Mouse (Mus musculus): Measurements from ENCODE around the gene Txnrd2. TPM values are rescaled to one million over a fixed set of nuclear protein-coding genes. Genes with fewer than 3 reads are reported as not detected.
A peak's percentile ranks its signal among the peaks of the same experiment; 100 is the strongest.

Txnrd2 gene
- polyA plus RNA-seq, 1 experiment from 2014 or later, result 20.4 TPM

GRCm38 (mm10) chr16:18418756-18419602 is 7.2 kb upstream of the Txnrd2 start:
- Histone ChIP-seq H3K27ac (ENCODE audit: low read depth, low read length) (no peak overlapping the region), H3K36me3 (ENCODE audit: control insufficient read depth, insufficient read depth, low read length) (no peaks in the 10 kb centered on the region; the same call in 1 of the 2 replicates), H3K4me3 (ENCODE audit: low read depth, low read length) (no peak overlapping the region), H3K4me1 (ENCODE audit: control insufficient read depth, insufficient read depth, low read length) (no peaks in the 10 kb centered on the region), H3K9ac (ENCODE audit: low read length) (no peak overlapping the region), H3K4me2 (ENCODE audit: low read depth) (no peak overlapping the region), H3K27me3 (ENCODE audit: control insufficient read depth, insufficient read depth, low read length) (no peaks in the 10 kb centered on the region), H3K9me3 (ENCODE audit: control insufficient read depth, low read length) (no peaks in the 10 kb centered on the region)
- ATAC-seq (ENCODE audit: insufficient read depth, low FRiP score, low TSS enrichment), result no peak
- 90% methylated on average over 4 of the region's 4 CpGs for WGBS
- no peak for DNase-seq (ENCODE audit: low spot score)

DNA sequence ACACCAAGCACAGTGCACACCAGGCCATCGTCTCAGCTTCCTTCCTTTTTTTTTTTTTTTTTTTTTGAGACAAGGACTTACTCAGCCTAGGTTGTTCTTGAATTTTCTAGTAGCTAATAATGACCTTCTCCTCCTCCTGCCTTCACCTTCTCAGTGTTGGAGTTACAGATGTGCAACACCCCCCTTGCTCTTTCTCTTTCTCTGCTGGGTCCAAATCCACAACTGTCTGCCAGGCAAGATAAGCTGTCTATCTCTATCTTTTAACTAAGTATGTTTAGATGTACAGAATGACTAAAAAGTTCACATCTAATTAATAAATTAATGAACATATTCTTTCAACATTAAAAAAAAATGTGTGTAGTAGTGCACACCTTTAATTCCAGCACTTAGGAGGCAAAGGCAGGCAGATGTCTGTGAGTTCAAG is 6.6 kb upstream of the Txnrd2 start:
- no peaks in the 10 kb centered on the region; the same call in 1 of the 2 replicates for H3K36me3 ChIP-seq (ENCODE audit: control insufficient read depth, insufficient read depth, low read length)
- H3K4me1 ChIP-seq (ENCODE audit: control insufficient read depth, insufficient read depth, low read length), result no peaks in the 10 kb centered on the region
- H3K4me2 ChIP-seq (ENCODE audit: low read depth), result no peak overlapping the region

GRCm38 (mm10) chr16:18420571-18420970 is 5.6 kb upstream of the Txnrd2 start:
- WGBS, result 69% methylated on average over 3 of the region's 3 CpGs
- Histone ChIP-seq H3K4me2 (ENCODE audit: low read depth) (no peak overlapping the region), H3K27ac (ENCODE audit: low read depth, low read length) (no peak overlapping the region), H3K27me3 (ENCODE audit: control insufficient read depth, insufficient read depth, low read length) (no peaks in the 10 kb centered on the region), H3K4me1 (ENCODE audit: control insufficient read depth, insufficient read depth, low read length) (peaks cover 4% of the 10 kb centered on the region), H3K9ac (ENCODE audit: low read length) (no peak overlapping the region), H3K4me3 (ENCODE audit: low read depth, low read length) (no peak overlapping the region), H3K9me3 (ENCODE audit: control insufficient read depth, low read length) (no peaks in the 10 kb centered on the region), H3K36me3 (ENCODE audit: control insufficient read depth, insufficient read depth, low read length) (no peaks in the 10 kb centered on the region; the same call in 1 of the 2 replicates)
- DNase-seq (ENCODE audit: low spot score) (no peak), ATAC-seq (ENCODE audit: insufficient read depth, low FRiP score, low TSS enrichment) (no peak)

More for the DNA sequence above, 6.6 kb upstream of the Txnrd2 start:
- ATAC-seq (ENCODE audit: insufficient read depth, low FRiP score, low TSS enrichment) (no peak), DNase-seq (ENCODE audit: low spot score) (no peak)
- H3K9ac ChIP-seq (ENCODE audit: low read length), result no peak overlapping the region
- H3K27me3 ChIP-seq (ENCODE audit: control insufficient read depth, insufficient read depth, low read length), result no peaks in the 10 kb centered on the region
- no peaks in the 10 kb centered on the region for H3K9me3 ChIP-seq (ENCODE audit: control insufficient read depth, low read length)
- H3K4me3 ChIP-seq (ENCODE audit: low read depth, low read length), result no peak overlapping the region
- H3K27ac ChIP-seq (ENCODE audit: low read depth, low read length), result no peak overlapping the region
- 75% methylated on average over 1 of the region's 1 CpGs for whole genome bisulfite sequencing

DNA sequence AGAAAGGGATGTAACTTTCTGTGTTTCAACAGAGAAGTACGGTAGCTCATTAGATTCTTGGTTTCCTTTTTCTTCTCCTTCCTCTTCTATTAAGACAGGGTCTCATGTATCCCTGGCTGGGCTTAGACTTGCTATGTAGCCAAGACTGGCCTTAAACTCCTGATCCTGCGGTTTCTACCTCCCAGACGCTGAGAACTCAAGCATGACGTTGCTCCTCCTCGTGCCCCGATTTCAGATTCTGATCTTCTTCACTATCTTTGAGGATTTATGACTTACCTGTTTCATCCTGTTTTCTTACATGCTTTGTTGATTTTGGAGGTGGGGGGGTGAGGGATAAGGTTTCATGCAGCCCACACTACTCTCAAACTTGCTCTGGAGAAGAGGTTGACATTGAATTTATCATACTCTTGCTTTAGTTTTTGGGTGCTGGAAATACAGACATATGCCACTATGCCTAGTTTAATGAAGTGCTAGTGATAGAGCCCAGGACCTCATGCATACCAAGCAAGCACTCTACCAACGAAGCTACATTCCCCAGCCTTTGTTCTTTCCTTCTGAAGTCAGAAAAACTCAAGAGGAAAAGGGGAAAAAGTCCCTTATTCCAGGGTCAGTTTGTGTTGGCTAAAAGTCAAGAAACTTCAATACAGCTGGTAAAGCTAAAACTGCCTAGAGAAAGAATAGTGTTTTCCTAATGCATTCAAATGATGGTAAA is 2.8 kb upstream of the Txnrd2 start:
- no peaks in the 10 kb centered on the region for H3K9me3 ChIP-seq (ENCODE audit: control insufficient read depth, low read length)
- H3K4me1 ChIP-seq (ENCODE audit: control insufficient read depth, insufficient read depth, low read length), result peaks cover 12% of the 10 kb centered on the region
- H3K9ac ChIP-seq (ENCODE audit: low read length), result no peak overlapping the region
- no peaks in the 10 kb centered on the region for H3K36me3 ChIP-seq (ENCODE audit: control insufficient read depth, insufficient read depth, low read length)
- H3K4me3 ChIP-seq (ENCODE audit: low read depth, low read length), result no peak overlapping the region
- H3K27ac ChIP-seq (ENCODE audit: low read depth, low read length), result no peak overlapping the region
- no peaks in the 10 kb centered on the region for H3K27me3 ChIP-seq (ENCODE audit: control insufficient read depth, insufficient read depth, low read length)
- no peak for ATAC-seq (ENCODE audit: insufficient read depth, low FRiP score, low TSS enrichment)
- WGBS, result 86% methylated on average over 7 of the region's 7 CpGs
- no peak for DNase-seq (ENCODE audit: low spot score)
- no peak overlapping the region for H3K4me2 ChIP-seq (ENCODE audit: low read depth)

DNA sequence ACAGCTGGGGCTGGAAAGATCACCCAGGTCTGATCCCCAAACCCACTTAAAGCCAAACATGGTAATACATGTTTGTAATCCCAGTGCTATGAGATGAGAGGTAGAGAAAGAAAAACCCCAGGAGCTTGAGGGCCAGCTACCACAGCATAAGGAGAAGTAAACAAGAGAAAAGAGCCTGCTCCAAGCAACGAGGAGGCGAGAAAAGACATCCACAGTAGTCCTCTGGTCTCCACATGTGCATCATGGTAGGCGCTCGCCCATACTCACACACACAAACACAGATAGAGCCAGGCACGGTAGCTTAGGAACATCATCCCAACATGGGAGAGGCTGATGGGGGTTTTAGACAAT is 2.3 kb upstream of the Txnrd2 start:
- H3K4me2 ChIP-seq (ENCODE audit: low read depth), result no peak overlapping the region
- no peak for ATAC-seq (ENCODE audit: insufficient read depth, low FRiP score, low TSS enrichment)
- no peaks in the 10 kb centered on the region for H3K27me3 ChIP-seq (ENCODE audit: control insufficient read depth, insufficient read depth, low read length)
- no peak for DNase-seq (ENCODE audit: low spot score)
- H3K4me3 ChIP-seq (ENCODE audit: low read depth, low read length), result no peak overlapping the region
- WGBS, result 93% methylated on average over 5 of the region's 5 CpGs
- H3K9ac ChIP-seq (ENCODE audit: low read length), result no peak overlapping the region
- no peaks in the 10 kb centered on the region for H3K9me3 ChIP-seq (ENCODE audit: control insufficient read depth, low read length)
- H3K36me3 ChIP-seq (ENCODE audit: control insufficient read depth, insufficient read depth, low read length), result no peaks in the 10 kb centered on the region
- H3K27ac ChIP-seq (ENCODE audit: low read depth, low read length), result no peak overlapping the region
- H3K4me1 ChIP-seq (ENCODE audit: control insufficient read depth, insufficient read depth, low read length), result peaks cover 12% of the 10 kb centered on the region

DNA sequence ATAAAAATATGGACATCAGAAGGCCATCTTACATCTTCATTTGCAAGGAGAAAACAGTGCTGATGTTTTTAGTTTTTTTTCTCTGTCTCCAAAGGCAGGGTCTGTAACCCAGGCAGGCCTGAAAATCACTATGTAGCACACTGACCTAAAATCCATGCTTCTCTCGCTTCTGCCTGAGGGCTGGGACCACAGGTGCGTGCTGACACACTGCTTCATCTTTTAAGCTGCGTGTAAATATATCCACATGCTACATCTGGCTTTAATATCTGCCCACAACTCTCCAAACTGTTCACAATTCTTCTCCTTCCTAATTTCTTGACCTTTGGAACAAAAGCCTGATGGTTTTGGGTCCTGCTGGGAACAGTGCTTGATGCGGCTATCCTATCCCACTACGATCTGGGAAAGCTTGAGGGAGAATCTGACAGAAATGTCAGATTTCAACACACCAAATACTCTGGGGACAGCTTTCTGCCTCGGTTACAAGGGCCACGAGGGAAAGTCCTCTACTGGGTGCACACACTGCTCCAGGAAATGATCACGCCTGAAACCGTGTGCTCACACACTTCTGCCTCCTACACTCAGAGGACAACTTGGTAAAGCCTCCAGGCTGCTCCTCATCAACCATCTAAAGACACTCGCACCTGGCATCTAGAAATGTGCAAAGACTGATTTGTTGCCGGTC is 1.7 kb upstream of the Txnrd2 start:
- ATAC-seq (ENCODE audit: insufficient read depth, low FRiP score, low TSS enrichment), result no peak
- H3K27me3 ChIP-seq (ENCODE audit: control insufficient read depth, insufficient read depth, low read length), result no peaks in the 10 kb centered on the region
- H3K4me2 ChIP-seq (ENCODE audit: low read depth), result no peak overlapping the region; the same call in 1 of the 2 replicates
- no peak overlapping the region for H3K27ac ChIP-seq (ENCODE audit: low read depth, low read length)
- DNase-seq (ENCODE audit: low spot score), result no peak
- H3K9me3 ChIP-seq (ENCODE audit: control insufficient read depth, low read length), result no peaks in the 10 kb centered on the region
- 74% methylated on average over 11 of the region's 11 CpGs for WGBS
- peaks cover 12% of the 10 kb centered on the region for H3K4me1 ChIP-seq (ENCODE audit: control insufficient read depth, insufficient read depth, low read length)
- no peak overlapping the region for H3K4me3 ChIP-seq (ENCODE audit: low read depth, low read length)
- H3K9ac ChIP-seq (ENCODE audit: low read length), result no peak overlapping the region
- H3K36me3 ChIP-seq (ENCODE audit: control insufficient read depth, insufficient read depth, low read length), result no peaks in the 10 kb centered on the region

- H3K4me1 ChIP-seq (ENCODE audit: control insufficient read depth, insufficient read depth, low read length), result peaks cover 12% of the 10 kb centered on the region
- H3K4me3 ChIP-seq (ENCODE audit: low read depth, low read length), result peak overlapping the region; percentile 91
- H3K9ac ChIP-seq (ENCODE audit: low read length), result peak overlapping the region; percentile 77
- H3K4me2 ChIP-seq (ENCODE audit: low read depth), result peak overlapping the region; percentile 80
- no peaks in the 10 kb centered on the region for H3K9me3 ChIP-seq (ENCODE audit: control insufficient read depth, low read length)
- DNase-seq (ENCODE audit: low spot score), result peak; percentile 48
- ATAC-seq (ENCODE audit: insufficient read depth, low FRiP score, low TSS enrichment), result peak; percentile 26; the same call in 1 of the 2 replicates
- no peaks in the 10 kb centered on the region for H3K27me3 ChIP-seq (ENCODE audit: control insufficient read depth, insufficient read depth, low read length)
- no peak overlapping the region for H3K27ac ChIP-seq (ENCODE audit: low read depth, low read length)
- no peaks in the 10 kb centered on the region for H3K36me3 ChIP-seq (ENCODE audit: control insufficient read depth, insufficient read depth, low read length)
- WGBS, result 23% methylated on average over 10 of the region's 10 CpGs
These were observed 539 bp upstream of the Txnrd2 start for GRCm38 (mm10) chr16:18425475-18426214.

DNA sequence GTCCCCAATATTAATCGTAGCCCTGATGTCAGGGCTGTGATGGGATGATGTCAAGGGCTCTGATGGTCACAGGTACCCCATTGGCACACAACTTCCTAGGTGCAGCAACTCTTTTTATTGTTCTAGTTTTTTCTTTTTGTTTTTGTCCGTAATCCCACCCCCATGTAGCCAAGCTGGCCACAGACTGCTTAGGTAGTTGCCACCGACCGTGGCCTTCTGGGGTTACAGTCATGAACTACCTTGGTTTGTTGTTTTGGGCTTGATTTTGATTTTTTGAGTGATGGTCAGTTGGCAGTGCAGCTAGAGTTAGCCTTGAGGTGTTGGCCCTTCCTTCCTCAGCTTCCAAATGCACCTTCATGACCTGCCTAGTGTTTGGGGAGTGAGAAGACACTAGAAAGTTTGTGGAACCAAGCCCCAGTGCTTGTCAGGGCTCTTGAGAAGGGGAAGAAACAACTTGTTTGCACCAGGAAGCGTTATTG is 657 bp downstream of the Txnrd2 start, which contains the start of gene Comt:
Gene Comt (minus strand): TSS at position 51 of the 479 bp plus-strand sequence.
- no peaks in the 10 kb centered on the region for H3K27me3 ChIP-seq (ENCODE audit: control insufficient read depth, insufficient read depth, low read length)
- H3K9ac ChIP-seq (ENCODE audit: low read length), result peak within 1 kb of the TSS; percentile 77
- H3K4me1 ChIP-seq (ENCODE audit: control insufficient read depth, insufficient read depth, low read length), result peaks cover 12% of the 10 kb centered on the region
- no peak; the same call in 1 of the 2 replicates for ATAC-seq (ENCODE audit: insufficient read depth, low FRiP score, low TSS enrichment)
- no peaks in the 10 kb centered on the region for H3K36me3 ChIP-seq (ENCODE audit: control insufficient read depth, insufficient read depth, low read length)
- peak within 1 kb of the TSS; percentile 91 for H3K4me3 ChIP-seq (ENCODE audit: low read depth, low read length)
- H3K27ac ChIP-seq (ENCODE audit: low read depth, low read length), result no peak within 1 kb of the TSS
- 69% methylated on average over 5 of the region's 5 CpGs for WGBS
- no peaks in the 10 kb centered on the region for H3K9me3 ChIP-seq (ENCODE audit: control insufficient read depth, low read length)
- no peak for DNase-seq (ENCODE audit: low spot score)
- peak within 1 kb of the TSS; percentile 80 for H3K4me2 ChIP-seq (ENCODE audit: low read depth)

All from neural tube, embryonic 11.5 days (tissue).